Mouse (Mus musculus): ENCODE data around the gene A2ml1. TPM values are rescaled to one million over a fixed set of nuclear protein-coding genes. Genes with fewer than 3 reads are reported as not detected.

Gene A2ml1
- polyA plus RNA-seq, 1 experiment from 2014 or later = not detected

GRCm38 (mm10) chr6:128519159-128519558, 62.2 kb downstream of the A2ml1 start:
- no peaks in the 10 kb centered on the region for H3K9me3 ChIP-seq (ENCODE audit: control insufficient read depth, low read length)
- H3K4me1 ChIP-seq (replicated peaks; ENCODE audit: control insufficient read depth, insufficient read depth, low read length) = no peaks in the 10 kb centered on the region
- H3K4me3 ChIP-seq (ENCODE audit: low read depth, low read length) = no peak overlapping the region
- H3K9ac ChIP-seq (ENCODE audit: low read depth, low read length) = no peak overlapping the region
- ATAC-seq (ENCODE audit: low FRiP score) (no peak), DNase-seq (ENCODE audit: low spot score) (no peak)
- no peaks in the 10 kb centered on the region for H3K27me3 ChIP-seq (ENCODE audit: control insufficient read depth, insufficient read depth, low read length)
- H3K27ac ChIP-seq (ENCODE audit: low read depth, low read length) = no peak overlapping the region
- no peaks in the 10 kb centered on the region for H3K36me3 ChIP-seq (ENCODE audit: control insufficient read depth, insufficient read depth, low read length)
- WGBS = 93% methylated on average over 7 of the region's 7 CpGs
- H3K4me2 ChIP-seq (replicated peaks; ENCODE audit: low read depth, low read length) = no peak overlapping the region

GRCm38 (mm10) chr6:128505676-128506236, 75.7 kb downstream of the A2ml1 start:
- WGBS = 92% methylated on average over 2 of the region's 2 CpGs
- Histone ChIP-seq H3K4me2 (replicated peaks; ENCODE audit: low read depth, low read length) (no peak overlapping the region), H3K4me1 (replicated peaks; ENCODE audit: control insufficient read depth, insufficient read depth, low read length) (no peaks in the 10 kb centered on the region), H3K9ac (ENCODE audit: low read depth, low read length) (no peak overlapping the region), H3K4me3 (ENCODE audit: low read depth, low read length) (no peak overlapping the region), H3K9me3 (ENCODE audit: control insufficient read depth, low read length) (no peaks in the 10 kb centered on the region), H3K36me3 (ENCODE audit: control insufficient read depth, insufficient read depth, low read length) (no peaks in the 10 kb centered on the region), H3K27me3 (ENCODE audit: control insufficient read depth, insufficient read depth, low read length) (no peaks in the 10 kb centered on the region), H3K27ac (ENCODE audit: low read depth, low read length) (no peak overlapping the region)
- ATAC-seq (ENCODE audit: low FRiP score) (no peak), DNase-seq (ENCODE audit: low spot score) (no peak)

GRCm38 (mm10) chr6:128504743-128505142, 76.7 kb downstream of the A2ml1 start:
- Histone ChIP-seq H3K4me1 (replicated peaks; ENCODE audit: control insufficient read depth, insufficient read depth, low read length) (no peaks in the 10 kb centered on the region), H3K36me3 (ENCODE audit: control insufficient read depth, insufficient read depth, low read length) (no peaks in the 10 kb centered on the region), H3K27ac (ENCODE audit: low read depth, low read length) (no peak overlapping the region), H3K9me3 (ENCODE audit: control insufficient read depth, low read length) (no peaks in the 10 kb centered on the region), H3K27me3 (ENCODE audit: control insufficient read depth, insufficient read depth, low read length) (no peaks in the 10 kb centered on the region), H3K4me2 (replicated peaks; ENCODE audit: low read depth, low read length) (no peak overlapping the region), H3K9ac (ENCODE audit: low read depth, low read length) (no peak overlapping the region), H3K4me3 (ENCODE audit: low read depth, low read length) (no peak overlapping the region)
- 75% methylated on average over 5 of the region's 5 CpGs for WGBS
- DNase-seq (ENCODE audit: low spot score) (no peak), ATAC-seq (ENCODE audit: low FRiP score) (no peak)

GRCm38 (mm10) chr6:128495346-128495745, 86.1 kb downstream of the A2ml1 start:
- Histone ChIP-seq H3K9ac (ENCODE audit: low read depth, low read length) (no peak overlapping the region), H3K4me2 (replicated peaks; ENCODE audit: low read depth, low read length) (no peak overlapping the region), H3K4me1 (replicated peaks; ENCODE audit: control insufficient read depth, insufficient read depth, low read length) (no peaks in the 10 kb centered on the region), H3K36me3 (ENCODE audit: control insufficient read depth, insufficient read depth, low read length) (no peaks in the 10 kb centered on the region), H3K4me3 (ENCODE audit: low read depth, low read length) (no peak overlapping the region), H3K27ac (ENCODE audit: low read depth, low read length) (no peak overlapping the region), H3K9me3 (ENCODE audit: control insufficient read depth, low read length) (no peaks in the 10 kb centered on the region), H3K27me3 (ENCODE audit: control insufficient read depth, insufficient read depth, low read length) (no peaks in the 10 kb centered on the region)
- WGBS = 70% methylated on average over 1 of the region's 1 CpGs
- no peak for DNase-seq (ENCODE audit: low spot score)
- no peak for ATAC-seq (ENCODE audit: low FRiP score)

- Histone ChIP-seq H3K27me3 (ENCODE audit: control insufficient read depth, insufficient read depth, low read length) (no peaks in the 10 kb centered on the region), H3K4me2 (replicated peaks; ENCODE audit: low read depth, low read length) (no peak overlapping the region), H3K9ac (ENCODE audit: low read depth, low read length) (no peak overlapping the region), H3K4me3 (ENCODE audit: low read depth, low read length) (no peak overlapping the region), H3K9me3 (ENCODE audit: control insufficient read depth, low read length) (no peaks in the 10 kb centered on the region), H3K27ac (ENCODE audit: low read depth, low read length) (no peak overlapping the region), H3K36me3 (ENCODE audit: control insufficient read depth, insufficient read depth, low read length) (no peaks in the 10 kb centered on the region), H3K4me1 (replicated peaks; ENCODE audit: control insufficient read depth, insufficient read depth, low read length) (no peaks in the 10 kb centered on the region)
- DNase-seq (ENCODE audit: low spot score) = no peak
- 77% methylated on average over 15 of the region's 15 CpGs for WGBS
- no peak for ATAC-seq (ENCODE audit: low FRiP score)
Measured at GRCm38 (mm10) chr6:128494646-128495331, 86.6 kb downstream of the A2ml1 start.

GRCm38 (mm10) chr6:128491916-128492315, 89.5 kb downstream of the A2ml1 start:
- Histone ChIP-seq H3K27ac (ENCODE audit: low read depth, low read length) (no peak overlapping the region), H3K4me3 (ENCODE audit: low read depth, low read length) (no peak overlapping the region), H3K9ac (ENCODE audit: low read depth, low read length) (no peak overlapping the region), H3K9me3 (ENCODE audit: control insufficient read depth, low read length) (no peaks in the 10 kb centered on the region), H3K4me2 (replicated peaks; ENCODE audit: low read depth, low read length) (no peak overlapping the region), H3K36me3 (ENCODE audit: control insufficient read depth, insufficient read depth, low read length) (no peaks in the 10 kb centered on the region), H3K4me1 (replicated peaks; ENCODE audit: control insufficient read depth, insufficient read depth, low read length) (no peaks in the 10 kb centered on the region), H3K27me3 (ENCODE audit: control insufficient read depth, insufficient read depth, low read length) (no peaks in the 10 kb centered on the region)
- 87% methylated on average over 4 of the region's 4 CpGs for WGBS
- ATAC-seq (ENCODE audit: low FRiP score) (no peak), DNase-seq (ENCODE audit: low spot score) (no peak)

GRCm38 (mm10) chr6:128490141-128490540, 91.3 kb downstream of the A2ml1 start:
- no peak overlapping the region for H3K27ac ChIP-seq (ENCODE audit: low read depth, low read length)
- H3K36me3 ChIP-seq (ENCODE audit: control insufficient read depth, insufficient read depth, low read length) = no peaks in the 10 kb centered on the region
- no peak overlapping the region for H3K9ac ChIP-seq (ENCODE audit: low read depth, low read length)
- no peaks in the 10 kb centered on the region for H3K4me1 ChIP-seq (replicated peaks; ENCODE audit: control insufficient read depth, insufficient read depth, low read length)
- H3K4me2 ChIP-seq (replicated peaks; ENCODE audit: low read depth, low read length) = no peak overlapping the region
- WGBS = 89% methylated on average over 10 of the region's 10 CpGs
- DNase-seq (ENCODE audit: low spot score) = no peak
- no peaks in the 10 kb centered on the region for H3K27me3 ChIP-seq (ENCODE audit: control insufficient read depth, insufficient read depth, low read length)
- no peak overlapping the region for H3K4me3 ChIP-seq (ENCODE audit: low read depth, low read length)
- no peak for ATAC-seq (ENCODE audit: low FRiP score)
- H3K9me3 ChIP-seq (ENCODE audit: control insufficient read depth, low read length) = no peaks in the 10 kb centered on the region

Other genes starting within 250 kb of the A2ml1 start
- 15.7 and 23.4 TPM in 2 replicates for gene Tulp3, start 225.8 kb downstream of the A2ml1 start, polyA plus RNA-seq (2014; fragmentation: Nextera tagmentation; extraction: Ambion mirVana)
- 164 and 173 TPM in 2 replicates for gene Rhno1, start 218.7 kb downstream of the A2ml1 start, polyA plus RNA-seq (2014; fragmentation: Nextera tagmentation; extraction: Ambion mirVana)
- 39.6 and 46.1 TPM in 2 replicates for gene Foxm1, start 218.6 kb downstream of the A2ml1 start, polyA plus RNA-seq (2014; fragmentation: Nextera tagmentation; extraction: Ambion mirVana)
- gene Tex52, start 206.2 kb downstream of the A2ml1 start, polyA plus RNA-seq (2014; fragmentation: Nextera tagmentation; extraction: Ambion mirVana) = 0.40 and 0.42 TPM in 2 replicates
- gene Gm44596, start 206.1 kb downstream of the A2ml1 start, polyA plus RNA-seq (2014; fragmentation: Nextera tagmentation; extraction: Ambion mirVana) = not detected in 2 replicates
- gene Nrip2, start 182.3 kb downstream of the A2ml1 start, polyA plus RNA-seq (2014; fragmentation: Nextera tagmentation; extraction: Ambion mirVana) = 2.4 and 3.1 TPM in 2 replicates
- gene Itfg2, start 156.7 kb downstream of the A2ml1 start, polyA plus RNA-seq (2014; fragmentation: Nextera tagmentation; extraction: Ambion mirVana) = 28.4 and 32.2 TPM in 2 replicates
- 434 and 533 TPM in 2 replicates for gene Fkbp4, start 142.9 kb downstream of the A2ml1 start, polyA plus RNA-seq (2014; fragmentation: Nextera tagmentation; extraction: Ambion mirVana)
- not detected in 2 replicates for gene Pzp, start 54.9 kb downstream of the A2ml1 start, polyA plus RNA-seq (2014; fragmentation: Nextera tagmentation; extraction: Ambion mirVana)
- not detected in 2 replicates for gene Klrb1a, start 41.9 kb upstream of the A2ml1 start, polyA plus RNA-seq (2014; fragmentation: Nextera tagmentation; extraction: Ambion mirVana)
- gene Clec2h, start 80.8 kb upstream of the A2ml1 start, polyA plus RNA-seq (2014; fragmentation: Nextera tagmentation; extraction: Ambion mirVana) = not detected in 2 replicates
- not detected in 2 replicates for gene Klrb1, start 141.5 kb upstream of the A2ml1 start, polyA plus RNA-seq (2014; fragmentation: Nextera tagmentation; extraction: Ambion mirVana)
- 0.06 TPM in 1 of 2 replicates, not detected in the other for gene Klrb1c, start 207.6 kb upstream of the A2ml1 start, polyA plus RNA-seq (2014; fragmentation: Nextera tagmentation; extraction: Ambion mirVana)
- not detected in 2 replicates for gene Gm44511, start 244.7 kb upstream of the A2ml1 start, polyA plus RNA-seq (2014; fragmentation: Nextera tagmentation; extraction: Ambion mirVana)
- gene Klrb1b, start 244.7 kb upstream of the A2ml1 start, polyA plus RNA-seq (2014; fragmentation: Nextera tagmentation; extraction: Ambion mirVana) = not detected in 2 replicates

Measured in hindbrain, embryonic 11.5 days (tissue).